Mouse (Mus musculus): ENCODE measurements at regions not wholly inside any gene's neighbourhood (a gene's known extent, or its start where the extent isn't known, plus 50 kb on each side); places are given as distances from the start of the nearest gene placed in this dataset.

- DNase-seq (ENCODE audit: low read depth, low spot score), result no peak
These were observed 75.9 kb upstream of the Ank start for GRCm38 (mm10) chr15:27390567-27390966.

- no peak for DNase-seq (ENCODE audit: low read depth, low spot score)
These were observed 60.7 kb upstream of the Ank start for GRCm38 (mm10) chr15:27405721-27406161.

- no peak for DNase-seq (ENCODE audit: low read depth, low spot score)
These were observed 56.6 kb upstream of the Ank start for GRCm38 (mm10) chr15:27409856-27410255.

- DNase-seq (ENCODE audit: low read depth, low spot score), result no peak
These were observed 54.2 kb upstream of the Ank start for GRCm38 (mm10) chr15:27412304-27412703.

GRCm38 (mm10) chr15:27412761-27413160 is 53.7 kb upstream of the Ank start:
- no peak for DNase-seq (ENCODE audit: low read depth, low spot score)

GRCm38 (mm10) chr15:27413486-27413885 is 53.0 kb upstream of the Ank start:
- DNase-seq (ENCODE audit: low read depth, low spot score), result no peak

- no peak for DNase-seq (ENCODE audit: low read depth, low spot score)
These were observed 51.7 kb upstream of the Ank start for GRCm38 (mm10) chr15:27414819-27415218.

All from forelimb bud, embryonic 11.5 days (tissue).